Mouse (Mus musculus) adipocyte (in vitro differentiated cells): ENCODE measurements around the gene Olfr1394.
"Not testable (repeated sequence)": the region's sequence is repeated elsewhere in the genome, so short reads cannot be mapped to it uniquely, and the experiment has no call there.

Source experiments
- DNase-seq: peaks from one replicate; pipeline ENCODE4 v3.0.0-alpha.2; 2016; ENCODE audit warnings: low spot score

Gene Olfr1394

GRCm38 (mm10) chr11:49154077-49154476, at the start of gene Olfr1394:
Gene Olfr1394 (plus strand): TSS chr11:49154377.
- no peak for DNase-seq

- DNase-seq, result no peak
Measured at GRCm38 (mm10) chr11:49105752-49106151, 48.4 kb upstream of the Olfr1394 start.

- DNase-seq, result no peak
Measured at GRCm38 (mm10) chr11:49107650-49108537, 46.3 kb upstream of the Olfr1394 start.

GRCm38 (mm10) chr11:49108833-49109232, 45.3 kb upstream of the Olfr1394 start:
- peak; percentile 72 for DNase-seq

GRCm38 (mm10) chr11:49111000-49111399, 43.2 kb upstream of the Olfr1394 start:
- no peak for DNase-seq

- no peak for DNase-seq
Measured at GRCm38 (mm10) chr11:49112624-49113219, 41.5 kb upstream of the Olfr1394 start.

- no peak for DNase-seq
Measured at GRCm38 (mm10) chr11:49114158-49114557, 40.0 kb upstream of the Olfr1394 start.

GRCm38 (mm10) chr11:49114774-49115173, 39.4 kb upstream of the Olfr1394 start, which contains the start of gene Olfr1396:
Gene Olfr1396 (minus strand): TSS chr11:49114874.
- no peak for DNase-seq

- no peak for DNase-seq
Measured at GRCm38 (mm10) chr11:49119635-49120034, 34.5 kb upstream of the Olfr1394 start.

GRCm38 (mm10) chr11:49124169-49124568, 30.0 kb upstream of the Olfr1394 start:
- no peak for DNase-seq

- no peak for DNase-seq
Measured at GRCm38 (mm10) chr11:49141974-49142373, 12.2 kb upstream of the Olfr1394 start, which contains the start of gene Olfr1395. Gene Olfr1395 (plus strand): TSS chr11:49142274.

GRCm38 (mm10) chr11:49156821-49157814, 2.9 kb downstream of the Olfr1394 start:
- DNase-seq, result no peak

GRCm38 (mm10) chr11:49168839-49169611, 14.8 kb downstream of the Olfr1394 start:
- DNase-seq, result no peak

GRCm38 (mm10) chr11:49170576-49170975, 16.4 kb downstream of the Olfr1394 start:
- no peak for DNase-seq

GRCm38 (mm10) chr11:49175345-49175744, 21.2 kb downstream of the Olfr1394 start:
- DNase-seq, result no peak

- not testable (repeated sequence) for DNase-seq
Measured at GRCm38 (mm10) chr11:49176047-49176779, 22.0 kb downstream of the Olfr1394 start.

GRCm38 (mm10) chr11:49183172-49183571, 29.0 kb downstream of the Olfr1394 start:
- no peak for DNase-seq

- DNase-seq, result no peak
Measured at GRCm38 (mm10) chr11:49186452-49186851, 32.3 kb downstream of the Olfr1394 start.

GRCm38 (mm10) chr11:49186955-49187488, 32.8 kb downstream of the Olfr1394 start, which contains the start of gene Btnl9:
Gene Btnl9 (minus strand): TSS chr11:49187159.
- no peak for DNase-seq

GRCm38 (mm10) chr11:49187701-49188100, 33.5 kb downstream of the Olfr1394 start:
- no peak for DNase-seq
